Mouse (Mus musculus) neural tube, postnatal 0 days (tissue): ENCODE data around the gene Trappc11. TPM values are rescaled to one million over a fixed set of nuclear protein-coding genes. Genes with fewer than 3 reads are reported as not detected.

Experiments used
- polyA plus RNA-seq: library from polyadenylated mRNA; unstranded; fragments of >200 nt; fragmentation: Nextera tagmentation; extraction: Ambion mirVana; gene quantifications from 2 replicates; pipeline ENCODE4 v1.2.1, GENCODE M21; 2015

The Trappc11 gene
- 24.8 and 27.1 TPM in 2 replicates for polyA plus RNA-seq

DNA sequence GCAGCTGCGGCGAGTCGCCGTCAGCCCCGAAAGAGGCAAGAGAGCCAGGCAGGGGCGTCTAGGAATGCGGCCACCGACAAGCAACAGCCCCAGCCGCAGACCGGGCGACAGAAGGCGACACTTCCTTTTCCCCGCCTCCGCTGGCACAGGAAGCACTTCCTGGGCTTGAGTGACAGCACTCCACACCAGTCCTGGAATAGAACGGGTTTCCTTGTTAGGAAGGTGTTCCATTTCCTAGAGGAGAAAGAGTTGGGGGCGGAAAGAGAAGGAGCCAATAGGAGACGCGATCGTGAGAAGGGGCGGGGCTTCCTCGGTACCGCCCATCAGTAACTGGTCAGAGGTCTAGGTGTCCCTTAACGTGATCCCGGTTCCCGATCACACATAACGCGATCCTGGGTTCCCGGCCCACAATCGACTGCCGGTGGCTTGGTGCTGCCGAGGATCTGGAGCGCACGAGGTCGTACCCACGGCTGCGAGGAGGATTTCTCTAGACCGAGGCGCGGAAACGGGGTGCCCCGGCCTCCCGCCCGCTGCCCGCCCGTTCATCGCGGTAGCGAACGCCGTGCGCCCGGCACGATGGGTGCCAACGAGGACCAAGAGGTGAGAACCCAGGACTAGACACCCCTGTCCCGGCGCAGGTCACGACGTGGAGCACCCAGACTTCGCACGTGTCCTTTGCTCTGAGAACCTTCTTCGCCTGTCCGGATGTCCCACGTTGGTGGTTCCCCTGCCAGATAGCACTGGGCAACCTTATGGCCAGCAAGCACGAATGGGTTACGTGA is at the start of gene Trappc11, which contains the start of gene Rwdd4a:
Gene Trappc11, minus strand, starts transcription at position 127 of the 782 bp plus-strand sequence.
Gene Rwdd4a, plus strand, starts transcription at position 321 of the 782 bp plus-strand sequence.

DNA sequence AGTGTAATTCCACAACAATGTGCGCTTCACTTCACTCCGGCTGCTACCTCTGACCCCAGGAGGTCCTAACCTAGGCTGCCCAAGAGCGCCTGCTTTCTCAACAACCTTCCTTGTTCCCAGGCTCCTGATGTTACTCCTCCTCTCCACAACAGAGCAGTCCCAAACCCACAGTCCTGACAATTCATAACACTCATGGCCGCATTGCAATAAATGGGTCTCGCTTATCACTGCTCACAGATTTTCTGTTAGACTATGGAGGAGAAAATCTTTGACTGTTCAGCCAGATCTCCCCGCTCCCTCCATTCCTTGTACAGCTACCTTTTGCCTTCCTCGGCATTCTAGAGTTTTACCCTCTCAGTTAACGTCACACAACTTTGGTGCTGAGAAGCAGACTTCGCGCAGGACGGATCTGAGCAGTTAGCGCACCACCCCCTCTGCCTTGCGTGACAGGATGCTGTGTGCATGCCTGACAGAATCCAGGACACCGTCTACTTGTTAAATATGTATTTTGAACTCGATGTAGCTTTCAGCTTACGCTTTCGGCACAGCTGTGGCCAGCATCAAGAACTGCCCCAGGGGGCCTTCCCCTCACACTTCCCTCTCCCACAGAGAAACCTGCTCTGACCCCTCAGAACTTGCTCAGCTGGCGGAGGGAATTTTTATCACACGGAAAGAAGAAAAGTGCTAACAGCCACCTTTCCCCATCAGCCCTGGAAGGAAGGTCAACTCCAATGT is 86.8 kb downstream of the Trappc11 start, which contains the start of gene Stox2:
Gene Stox2, minus strand, starts transcription at position 51 of the 735 bp plus-strand sequence.

Other genes starting within 250 kb of the Trappc11 start
- 45.0 and 46.9 TPM in 2 replicates for gene Stox2, start 87.1 kb downstream of the Trappc11 start, polyA plus RNA-seq
- 33.7 and 35.1 TPM in 2 replicates for gene Rwdd4a, start 194 bp upstream of the Trappc11 start, polyA plus RNA-seq
- gene Ing2, start 142.1 kb upstream of the Trappc11 start, polyA plus RNA-seq: 8.3 and 8.4 TPM in 2 replicates
- gene Cdkn2aip, start 180.5 kb upstream of the Trappc11 start, polyA plus RNA-seq: 15.0 and 16.8 TPM in 2 replicates